Comparison of ENCODE assay signal across 21 mouse cellular contexts in genomic region chr11:21875077-21875476, GRCm38 (mm10).
A peak's percentile ranks its signal among the peaks of the same experiment; 100 is the strongest.
DNase-seq lines count a peak whose midpoint lies in the region; ATAC-seq lines count a peak whose summit lies in the region.
"Had no signal": no experiment of that assay in that cellular context is flagged by ENCODE, and none has a peak within 500 bp of the region (broad histone marks: within the 10 kb centered on the region; RNA-seq: fewer than 3 reads in every experiment).

No protein-coding gene starts in this region.

- peak; percentile 59 for DNase-seq in ES-CJ7 (ENCODE audit: low read depth, low spot score)
- DNase-seq in R1 (ENCODE audit: low read depth, low spot score): peak; percentile 65
- DNase-seq in ZHBTc4 (ENCODE audit: low read depth, low spot score): peak; percentile 44
- DNase-seq in spleen, postnatal 10 days (ENCODE audit: low spot score in 2 of 2): no peak
- no peak for DNase-seq in forebrain, embryonic 11.5 days (ENCODE audit: low spot score)
- DNase-seq: adrenal gland, adult 8-10 months; adrenal gland, postnatal 14 days; adrenal gland, postnatal 36 days; cerebellum, adult 11-12 months; cerebellum, adult 2 months; cerebellum, adult 9-10 months; cerebellum, postnatal 10 days; cerebellum, postnatal 25 days had no signal

- ATAC-seq in monocyte, adult 5-6 weeks (replicated peaks; ENCODE audit: insufficient number of reproducible peaks, low FRiP score, low TSS enrichment, poor library complexity, severe bottlenecking): no peak
- no peak for ATAC-seq in forebrain, embryonic 11.5 days (replicated peaks; ENCODE audit: low FRiP score)
- ATAC-seq: activated CD4-positive, CD25-positive, alpha-beta regulatory T cell, adult 4 months; forebrain, embryonic 14.5 days; forebrain, embryonic 16.5 days had no signal

- H3K4me2 ChIP-seq in forebrain, embryonic 11.5 days (ENCODE audit: low read depth, low read length, severe bottlenecking): no peak overlapping the region
- H3K4me2 ChIP-seq: embryonic facial prominence, embryonic 12.5 days; forebrain, embryonic 12.5 days had no signal

- 80% methylated on average over 2 of the region's 2 CpGs for WGBS in forebrain, embryonic 11.5 days

- no peak overlapping the region for H3K4me3 ChIP-seq in forebrain, embryonic 11.5 days (ENCODE audit: low read depth, low read length)
- H3K4me3 ChIP-seq: embryonic facial prominence, embryonic 10.5 days; embryonic facial prominence, embryonic 12.5 days; forebrain, embryonic 12.5 days had no signal

- no peaks in the 10 kb centered on the region for H3K36me3 ChIP-seq in forebrain, embryonic 11.5 days (ENCODE audit: control insufficient read depth, insufficient read depth, low read length)
- H3K36me3 ChIP-seq: embryonic facial prominence, embryonic 10.5 days; embryonic facial prominence, embryonic 12.5 days; forebrain, embryonic 12.5 days had no signal

- H3K27ac ChIP-seq in forebrain, embryonic 11.5 days (ENCODE audit: low read depth, low read length): no peak overlapping the region
- H3K27ac ChIP-seq: embryonic facial prominence, embryonic 10.5 days; embryonic facial prominence, embryonic 12.5 days; forebrain, embryonic 12.5 days had no signal

- H3K4me1 ChIP-seq in forebrain, embryonic 11.5 days (replicated peaks; ENCODE audit: control insufficient read depth, insufficient read depth, low read length): no peaks in the 10 kb centered on the region
- H3K4me1 ChIP-seq: embryonic facial prominence, embryonic 10.5 days; embryonic facial prominence, embryonic 12.5 days; forebrain, embryonic 12.5 days had no signal

- no peaks in the 10 kb centered on the region for H3K9me3 ChIP-seq in forebrain, embryonic 11.5 days (ENCODE audit: control insufficient read depth, low read length)
- H3K9me3 ChIP-seq: embryonic facial prominence, embryonic 10.5 days; embryonic facial prominence, embryonic 12.5 days had no signal

- H3K27me3 ChIP-seq in forebrain, embryonic 11.5 days (ENCODE audit: control insufficient read depth, insufficient read depth, low read length): no peaks in the 10 kb centered on the region
- H3K27me3 ChIP-seq: CH12.LX; embryonic facial prominence, embryonic 12.5 days; forebrain, embryonic 12.5 days had no signal

- no peak overlapping the region for H3K9ac ChIP-seq in forebrain, embryonic 11.5 days (ENCODE audit: low read length)
- H3K9ac ChIP-seq: embryonic facial prominence, embryonic 12.5 days; forebrain, embryonic 12.5 days had no signal

Comparison
In these comparisons a context has a peak if more than half of its experiments do, and no peak if none do; other contexts are left out.
1. DNase-seq: peak in ES-CJ7 (single experiment), R1 (single experiment) and ZHBTc4 (single experiment); none in spleen, postnatal 10 days (0 of 2) and forebrain, embryonic 11.5 days (single experiment).